Mouse (Mus musculus) neural tube, embryonic 13.5 days (tissue): ENCODE measurements around the gene Pde7b. TPM values are rescaled to one million over a fixed set of nuclear protein-coding genes. Genes with fewer than 3 reads are reported as not detected.

ENCODE experiments used
- ATAC-seq: fragments of 200-750 bp; cut with Nextera tagmentation; 2 replicates; pipeline ENCODE4 v1.8.0; 2017; ENCODE audit warnings: low read depth, mild to moderate bottlenecking, moderate TSS enrichment, moderate library complexity
- H3K27ac ChIP-seq: fragments of 300-500 bp; sonication (generic); replicated peaks from 2 replicates; pipeline ENCODE4 v1.5.1; 2015; ENCODE audit warnings: moderate library complexity, mild to moderate bottlenecking, inconsistent platforms
- H3K27me3 ChIP-seq: fragments of 300-500 bp; sonication (generic); 2 replicates; pipeline ENCODE4 v1.6.1; 2015; ENCODE audit warnings: mild to moderate bottlenecking, inconsistent platforms
- H3K36me3 ChIP-seq: fragments of 300-500 bp; sonication (generic); 2 replicates; pipeline ENCODE4 v1.6.1; 2015; ENCODE audit warnings: mild to moderate bottlenecking, inconsistent platforms
- H3K4me1 ChIP-seq: fragments of 300-500 bp; sonication (generic); replicated peaks from 2 replicates; pipeline ENCODE4 v1.6.1; 2015; ENCODE audit warnings: inconsistent platforms
- H3K4me2 ChIP-seq: fragments of 300-500 bp; sonication (generic); 2 replicates; pipeline ENCODE4 v1.6.1; 2015; ENCODE audit warnings: inconsistent platforms, mild to moderate bottlenecking, moderate library complexity
- H3K4me3 ChIP-seq: fragments of 300-500 bp; sonication (generic); 2 replicates; pipeline ENCODE4 v1.5.1; 2015; ENCODE audit warnings: mild to moderate bottlenecking, inconsistent platforms
- H3K9ac ChIP-seq: fragments of 300-500 bp; sonication (generic); 2 replicates; pipeline ENCODE4 v1.6.1; 2015; ENCODE audit warnings: moderate library complexity, mild to moderate bottlenecking, inconsistent platforms
- H3K9me3 ChIP-seq: fragments of 300-500 bp; sonication (generic); 2 replicates; pipeline ENCODE4 v1.6.1; 2016; ENCODE audit warnings: inconsistent platforms
- WGBS: fragments of 180-500 bp; shearing (Covaris S2); methylation state at CpG from one replicate; pipeline ENCODE4 v1.1.7; 2015; 5-methylcytosine and 5-hydroxymethylcytosine counted together
- polyA plus RNA-seq: library from polyadenylated mRNA; unstranded; fragments of >200 nt; fragmentation: Nextera tagmentation; extraction: Ambion mirVana; gene quantifications from 2 replicates; pipeline ENCODE4 v1.2.1, GENCODE M21; 2015

Gene Pde7b
- polyA plus RNA-seq, 1 experiment from 2014 or later, result 2.0 TPM

- WGBS, result 77% methylated on average over 10 of the region's 10 CpGs
- no peaks in the 10 kb centered on the region for H3K4me1 ChIP-seq
- H3K9me3 ChIP-seq, result no peaks in the 10 kb centered on the region
- no peak overlapping the region for H3K9ac ChIP-seq
- no peak for ATAC-seq
- H3K27ac ChIP-seq, result no peak overlapping the region
- H3K36me3 ChIP-seq, result no peaks in the 10 kb centered on the region
- no peaks in the 10 kb centered on the region for H3K27me3 ChIP-seq
- H3K4me3 ChIP-seq, result no peak overlapping the region
- H3K4me2 ChIP-seq, result no peak overlapping the region
Measured at GRCm38 (mm10) chr10:20421299-20421883, 303.5 kb downstream of the Pde7b start.

- Histone ChIP-seq H3K27me3 (no peaks in the 10 kb centered on the region), H3K36me3 (no peaks in the 10 kb centered on the region), H3K9ac (no peak overlapping the region), H3K9me3 (no peaks in the 10 kb centered on the region), H3K27ac (no peak overlapping the region), H3K4me3 (no peak overlapping the region), H3K4me1 (no peaks in the 10 kb centered on the region), H3K4me2 (no peak overlapping the region)
- no peak for ATAC-seq
- 71% methylated on average over 7 of the region's 7 CpGs for WGBS
Measured at GRCm38 (mm10) chr10:20420296-20420695, 304.6 kb downstream of the Pde7b start.

GRCm38 (mm10) chr10:20418856-20419219 is 306.0 kb downstream of the Pde7b start:
- Histone ChIP-seq H3K27me3 (no peaks in the 10 kb centered on the region), H3K9ac (no peak overlapping the region), H3K4me3 (no peak overlapping the region), H3K4me1 (no peaks in the 10 kb centered on the region), H3K27ac (no peak overlapping the region), H3K36me3 (no peaks in the 10 kb centered on the region), H3K4me2 (no peak overlapping the region), H3K9me3 (no peaks in the 10 kb centered on the region)
- WGBS, result 80% methylated on average over 10 of the region's 10 CpGs
- no peak for ATAC-seq

- H3K4me3 ChIP-seq, result no peak overlapping the region
Measured at GRCm38 (mm10) chr10:20418202-20418855, 306.5 kb downstream of the Pde7b start.

GRCm38 (mm10) chr10:20409181-20409580 is 315.7 kb downstream of the Pde7b start:
- H3K4me2 ChIP-seq, result no peak overlapping the region
- no peak overlapping the region for H3K4me3 ChIP-seq
- H3K27me3 ChIP-seq, result no peaks in the 10 kb centered on the region
- H3K27ac ChIP-seq, result no peak overlapping the region
- no peak for ATAC-seq
- H3K36me3 ChIP-seq, result no peaks in the 10 kb centered on the region
- H3K9me3 ChIP-seq, result no peaks in the 10 kb centered on the region
- 85% methylated on average over 10 of the region's 10 CpGs for WGBS
- no peak overlapping the region for H3K9ac ChIP-seq
- H3K4me1 ChIP-seq, result no peaks in the 10 kb centered on the region

More at GRCm38 (mm10) chr10:20418202-20418855, 306.5 kb downstream of the Pde7b start:
- no peak for ATAC-seq
- no peak overlapping the region for H3K9ac ChIP-seq
- WGBS, result 81% methylated on average over 11 of the region's 11 CpGs
- no peak overlapping the region for H3K4me2 ChIP-seq
- H3K9me3 ChIP-seq, result no peaks in the 10 kb centered on the region
- no peak overlapping the region for H3K27ac ChIP-seq
- H3K4me1 ChIP-seq, result no peaks in the 10 kb centered on the region
- no peaks in the 10 kb centered on the region for H3K27me3 ChIP-seq
- no peaks in the 10 kb centered on the region for H3K36me3 ChIP-seq

GRCm38 (mm10) chr10:20408336-20408735 is 316.5 kb downstream of the Pde7b start:
- Histone ChIP-seq H3K27me3 (no peaks in the 10 kb centered on the region), H3K9ac (no peak overlapping the region), H3K4me2 (no peak overlapping the region), H3K4me3 (no peak overlapping the region), H3K36me3 (no peaks in the 10 kb centered on the region), H3K27ac (no peak overlapping the region), H3K4me1 (no peaks in the 10 kb centered on the region), H3K9me3 (no peaks in the 10 kb centered on the region)
- 91% methylated on average over 3 of the region's 3 CpGs for WGBS
- ATAC-seq, result no peak

GRCm38 (mm10) chr10:20405471-20405870 is 319.4 kb downstream of the Pde7b start:
- Histone ChIP-seq H3K4me1 (no peaks in the 10 kb centered on the region), H3K4me2 (no peak overlapping the region), H3K27me3 (no peaks in the 10 kb centered on the region), H3K9ac (no peak overlapping the region), H3K36me3 (no peaks in the 10 kb centered on the region), H3K4me3 (no peak overlapping the region), H3K9me3 (no peaks in the 10 kb centered on the region), H3K27ac (no peak overlapping the region)
- WGBS, result 89% methylated on average over 2 of the region's 2 CpGs
- ATAC-seq, result 0 out of 2 replicates have a peak, but pooled peaks have one; percentile 71

GRCm38 (mm10) chr10:20402941-20403340 is 321.9 kb downstream of the Pde7b start:
- ATAC-seq, result no peak
- no peak overlapping the region for H3K27ac ChIP-seq
- no peak overlapping the region for H3K4me3 ChIP-seq
- no peaks in the 10 kb centered on the region for H3K36me3 ChIP-seq
- no peaks in the 10 kb centered on the region for H3K4me1 ChIP-seq
- H3K27me3 ChIP-seq, result no peaks in the 10 kb centered on the region
- no peaks in the 10 kb centered on the region for H3K9me3 ChIP-seq
- H3K9ac ChIP-seq, result no peak overlapping the region
- H3K4me2 ChIP-seq, result no peak overlapping the region
- WGBS, result 86% methylated on average over 5 of the region's 5 CpGs

- 65% methylated on average over 15 of the region's 15 CpGs for WGBS
- H3K27me3 ChIP-seq, result no peaks in the 10 kb centered on the region
Measured at GRCm38 (mm10) chr10:20400406-20400805, 324.5 kb downstream of the Pde7b start.

GRCm38 (mm10) chr10:20398641-20399390 is 326.1 kb downstream of the Pde7b start:
- Histone ChIP-seq H3K27ac (no peak overlapping the region), H3K9ac (no peak overlapping the region), H3K4me3 (no peak overlapping the region), H3K36me3 (no peaks in the 10 kb centered on the region), H3K9me3 (no peaks in the 10 kb centered on the region), H3K27me3 (no peaks in the 10 kb centered on the region), H3K4me1 (no peaks in the 10 kb centered on the region), H3K4me2 (no peak overlapping the region)
- ATAC-seq, result no peak
- WGBS, result 73% methylated on average over 12 of the region's 12 CpGs

More at GRCm38 (mm10) chr10:20400406-20400805, 324.5 kb downstream of the Pde7b start:
- no peaks in the 10 kb centered on the region for H3K9me3 ChIP-seq
- H3K4me3 ChIP-seq, result no peak overlapping the region
- H3K36me3 ChIP-seq, result no peaks in the 10 kb centered on the region
- no peaks in the 10 kb centered on the region for H3K4me1 ChIP-seq
- no peak overlapping the region for H3K27ac ChIP-seq
- peak overlapping the region; percentile 18; the same call in 1 of the 2 replicates for H3K4me2 ChIP-seq
- ATAC-seq, result no peak
- H3K9ac ChIP-seq, result no peak overlapping the region

- no peak for ATAC-seq
- Histone ChIP-seq H3K9ac (no peak overlapping the region), H3K27me3 (no peaks in the 10 kb centered on the region), H3K27ac (no peak overlapping the region), H3K4me1 (no peaks in the 10 kb centered on the region), H3K4me3 (no peak overlapping the region), H3K4me2 (no peak overlapping the region), H3K36me3 (no peaks in the 10 kb centered on the region), H3K9me3 (no peaks in the 10 kb centered on the region)
- WGBS, result 85% methylated on average over 6 of the region's 6 CpGs
Measured at GRCm38 (mm10) chr10:20398224-20398623, 326.7 kb downstream of the Pde7b start.

GRCm38 (mm10) chr10:20395778-20396177 is 329.1 kb downstream of the Pde7b start:
- Histone ChIP-seq H3K9me3 (no peaks in the 10 kb centered on the region), H3K27me3 (no peaks in the 10 kb centered on the region), H3K4me2 (no peak overlapping the region), H3K27ac (no peak overlapping the region), H3K4me3 (no peak overlapping the region), H3K36me3 (no peaks in the 10 kb centered on the region), H3K4me1 (no peaks in the 10 kb centered on the region), H3K9ac (no peak overlapping the region)
- WGBS, result 97% methylated on average over 3 of the region's 3 CpGs
- ATAC-seq, result no peak
